Mouse (Mus musculus) layer of hippocampus, adult 18-20 months (tissue): ENCODE measurements at regions not wholly inside any gene's neighbourhood (a gene's known extent, or its start where the extent isn't known, plus 50 kb on each side); places are given as distances from the start of the nearest gene placed in this dataset.
"Not testable (repeated sequence)": the region's sequence is repeated elsewhere in the genome, so short reads cannot be mapped to it uniquely, and the experiment has no call there.

Experiments
- DNase-seq, 2 experiments: peaks; one replicate each; pipeline ENCODE4 v3.0.0; 2022; ENCODE audit warnings: low spot score in 2 of 2

GRCm38 (mm10) chr2:63580489-63581139, 396.5 kb upstream of the Kcnh7 start:
- DNase-seq = no peak

- DNase-seq = no peak
Observed at GRCm38 (mm10) chr2:63575172-63575571, 391.1 kb upstream of the Kcnh7 start.

GRCm38 (mm10) chr2:63574008-63574703, 390.1 kb upstream of the Kcnh7 start:
- DNase-seq = no peak

- DNase-seq = no peak
Observed at GRCm38 (mm10) chr2:63573015-63573807, 389.1 kb upstream of the Kcnh7 start.

GRCm38 (mm10) chr2:63556858-63557419, 372.9 kb upstream of the Kcnh7 start:
- no peak for DNase-seq

GRCm38 (mm10) chr2:63541836-63542235, 357.7 kb upstream of the Kcnh7 start:
- not testable (repeated sequence) for DNase-seq

- no peak for DNase-seq
Observed at GRCm38 (mm10) chr2:63518534-63518933, 334.4 kb upstream of the Kcnh7 start.

- DNase-seq = peak in 1 of 2 experiments; percentile 27
Observed at GRCm38 (mm10) chr2:63513554-63514226, 329.6 kb upstream of the Kcnh7 start.

- DNase-seq = no peak
Observed at GRCm38 (mm10) chr2:63503939-63504338, 319.9 kb upstream of the Kcnh7 start.

GRCm38 (mm10) chr2:63476411-63476810, 292.3 kb upstream of the Kcnh7 start:
- no peak for DNase-seq

GRCm38 (mm10) chr2:63475255-63475654, 291.2 kb upstream of the Kcnh7 start:
- DNase-seq = no peak

GRCm38 (mm10) chr2:63473699-63474098, 289.6 kb upstream of the Kcnh7 start:
- DNase-seq = peak; percentile 19 to 65

- DNase-seq = no peak
Observed at GRCm38 (mm10) chr2:63472248-63472647, 288.2 kb upstream of the Kcnh7 start.

GRCm38 (mm10) chr2:63459112-63459511, 275.0 kb upstream of the Kcnh7 start:
- no peak for DNase-seq

- DNase-seq = peak; percentile 39 to 75
Observed at GRCm38 (mm10) chr2:63454263-63455011, 270.4 kb upstream of the Kcnh7 start.

GRCm38 (mm10) chr2:63452891-63453290, 268.8 kb upstream of the Kcnh7 start:
- peak; percentile 54 to 79 for DNase-seq

- DNase-seq = peak in 1 of 2 experiments; percentile 7
Observed at GRCm38 (mm10) chr2:63452164-63452563, 268.1 kb upstream of the Kcnh7 start.

GRCm38 (mm10) chr2:63434327-63434726, 250.2 kb upstream of the Kcnh7 start:
- no peak for DNase-seq

GRCm38 (mm10) chr2:63405405-63405804, 221.3 kb upstream of the Kcnh7 start:
- no peak for DNase-seq
